ENCODE assay signal across 8 mouse cellular contexts in the genomic region with DNA sequence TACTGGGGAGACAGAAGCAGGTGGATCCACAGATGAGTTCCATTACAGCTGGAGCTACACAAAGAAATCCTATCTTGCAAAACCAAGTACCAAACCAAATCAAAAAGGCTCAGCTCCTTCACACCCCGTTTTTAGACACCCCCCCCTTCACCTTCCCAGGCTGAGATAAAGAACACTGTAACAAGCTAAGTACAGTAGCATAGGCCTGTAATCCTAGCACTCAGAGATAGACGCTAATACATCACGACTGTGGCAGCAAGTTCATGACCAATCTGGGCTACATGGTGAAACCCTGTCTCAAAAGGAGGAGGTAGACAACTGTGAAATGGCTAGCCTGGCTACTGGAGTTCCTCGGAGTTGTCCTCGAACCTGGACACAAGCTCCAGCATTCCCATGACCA. TPM values are rescaled to one million over a fixed set of nuclear protein-coding genes. Genes with fewer than 3 reads are reported as not detected.
DNase-seq lines count a peak whose midpoint lies in the region; ATAC-seq and TF ChIP-seq lines count a peak whose summit lies in the region.

No protein-coding gene starts in this region.

- peak overlapping the region; percentile 95 for H3K27ac ChIP-seq in layer of hippocampus, adult 2 months
- H3K27ac ChIP-seq in embryonic facial prominence, embryonic 10.5 days (replicated peaks), result peak overlapping the region; percentile 97
- H3K27ac ChIP-seq in intestine, embryonic 14.5 days (ENCODE audit: low read depth), result peak overlapping the region; percentile 88; the same call in 1 of the 2 replicates
- H3K27ac ChIP-seq in midbrain, postnatal 0 days (ENCODE audit: low read depth, low read length), result peak overlapping the region; percentile 90

- H3K4me3 ChIP-seq in layer of hippocampus, adult 2 months, result peak overlapping the region; percentile 99
- H3K4me3 ChIP-seq in embryonic facial prominence, embryonic 10.5 days, result peak overlapping the region; percentile 96
- peak overlapping the region; percentile 76 for H3K4me3 ChIP-seq in intestine, embryonic 14.5 days (ENCODE audit: low read depth, low read length)
- peak overlapping the region; percentile 77 for H3K4me3 ChIP-seq in midbrain, postnatal 0 days (ENCODE audit: low read depth, low read length)

- H3K9me3 ChIP-seq in embryonic facial prominence, embryonic 10.5 days, result no peaks in the 10 kb centered on the region
- no peaks in the 10 kb centered on the region for H3K9me3 ChIP-seq in intestine, embryonic 14.5 days (ENCODE audit: control insufficient read depth, low read length)
- H3K9me3 ChIP-seq in midbrain, postnatal 0 days (ENCODE audit: low read length), result no peaks in the 10 kb centered on the region

- peaks cover 20% of the 10 kb centered on the region for H3K4me1 ChIP-seq in embryonic facial prominence, embryonic 10.5 days
- H3K4me1 ChIP-seq in intestine, embryonic 14.5 days (replicated peaks; ENCODE audit: control insufficient read depth, insufficient read depth, low read length), result peaks cover 18% of the 10 kb centered on the region
- peaks cover 9% of the 10 kb centered on the region; the same call in 1 of the 2 replicates for H3K4me1 ChIP-seq in midbrain, postnatal 0 days (ENCODE audit: insufficient read depth, low read length)

- ATAC-seq in intestine, embryonic 14.5 days (replicated peaks; ENCODE audit: low FRiP score, low TSS enrichment, low read depth), result no peak
- no peak for ATAC-seq in midbrain, postnatal 0 days (ENCODE audit: low FRiP score)

- H3K4me2 ChIP-seq in intestine, embryonic 14.5 days (ENCODE audit: low read length), result peak overlapping the region; percentile 92
- peak overlapping the region; percentile 69 for H3K4me2 ChIP-seq in midbrain, postnatal 0 days (ENCODE audit: low read depth, low read length, poor library complexity, severe bottlenecking)

- TF ChIP-seq CTCF in layer of hippocampus, adult 2 months (conservative IDR thresholded peaks at IDR 0.05), result no peak
- TF ChIP-seq CTCF in midbrain, postnatal 0 days (IDR thresholded peaks at IDR 0.05), result no peak

- no peak for DNase-seq in layer of hippocampus, adult 2 months (ENCODE audit: low spot score in 2 of 2)
- DNase-seq in layer of hippocampus, adult 9-10 months (ENCODE audit: low spot score), result no peak
- DNase-seq in embryonic facial prominence, embryonic 10.5 days (ENCODE audit: low spot score), result no peak
- no peak for DNase-seq in intestine, embryonic 14.5 days (ENCODE audit: low spot score)
- DNase-seq in midbrain, postnatal 0 days (ENCODE audit: low spot score), result no peak
- DNase-seq in adrenal gland, postnatal 25 days, result no peak
- DNase-seq in adrenal gland, postnatal 4 days (ENCODE audit: low spot score in 2 of 2), result no peak
- no peak for DNase-seq in gastrocnemius, postnatal 4 days (ENCODE audit: low spot score in 2 of 2)

- peak overlapping the region; percentile 96 for H3K9ac ChIP-seq in intestine, embryonic 14.5 days (ENCODE audit: low read length)
- peak overlapping the region; percentile 92 for H3K9ac ChIP-seq in midbrain, postnatal 0 days (replicated peaks; ENCODE audit: low read length, poor library complexity, severe bottlenecking)

- H3K27me3 ChIP-seq in embryonic facial prominence, embryonic 10.5 days (replicated peaks; ENCODE audit: low read depth, poor library complexity, severe bottlenecking), result no peaks in the 10 kb centered on the region
- no peaks in the 10 kb centered on the region for H3K27me3 ChIP-seq in intestine, embryonic 14.5 days (replicated peaks; ENCODE audit: control insufficient read depth, insufficient read depth, low read length)
- H3K27me3 ChIP-seq in midbrain, postnatal 0 days (ENCODE audit: insufficient read depth, low read length), result no peaks in the 10 kb centered on the region

- 61% methylated on average over 5 of the region's 5 CpGs for WGBS in embryonic facial prominence, embryonic 10.5 days
- WGBS in intestine, embryonic 14.5 days, result 48% methylated on average over 5 of the region's 5 CpGs
- WGBS in midbrain, postnatal 0 days, result 60% methylated on average over 5 of the region's 5 CpGs

- peaks cover 63% of the 10 kb centered on the region for H3K36me3 ChIP-seq in embryonic facial prominence, embryonic 10.5 days (replicated peaks)
- peaks cover 40% of the 10 kb centered on the region for H3K36me3 ChIP-seq in intestine, embryonic 14.5 days (ENCODE audit: control insufficient read depth, insufficient read depth, low read length)
- H3K36me3 ChIP-seq in midbrain, postnatal 0 days (ENCODE audit: insufficient read depth, low read length), result peaks cover 41% of the 10 kb centered on the region

RNA-seq across cellular contexts. Expression of a gene that starts 1.5 kb away (rescaled TPM):
- 100 to 1,000 TPM; 238 to 257 TPM for total RNA-seq in layer of hippocampus, adult 2 months (2021)
- 523 and 540 TPM in 2 replicates for polyA plus RNA-seq in embryonic facial prominence, embryonic 10.5 days (2016; fragmentation: Nextera tagmentation; extraction: Ambion mirVana)
- polyA plus RNA-seq in intestine, embryonic 14.5 days (2014; fragmentation: Nextera tagmentation; extraction: Ambion mirVana), result 681 and 724 TPM in 2 replicates
- total RNA-seq in midbrain, postnatal 0 days (2014; rRNA removed), result 123 and 139 TPM in 2 replicates
- polyA plus RNA-seq in midbrain, postnatal 0 days (2015; fragmentation: Nextera tagmentation; extraction: Ambion mirVana), result 634 and 667 TPM in 2 replicates
- total RNA-seq in adrenal gland, postnatal 25 days (2021), result 437 and 448 TPM in 2 replicates
- 100 to 1,000 TPM; 367 to 390 TPM for total RNA-seq in adrenal gland, postnatal 4 days (2021)
- total RNA-seq in gastrocnemius, postnatal 4 days (2021), result 100 to 1,000 TPM; 464 to 480 TPM

RNA-seq across cellular contexts. Expression of a gene that starts 11.3 kb away (rescaled TPM):
- total RNA-seq in layer of hippocampus, adult 2 months (2021), result 10 to 100 TPM; 11.6 to 12.9 TPM
- polyA plus RNA-seq in embryonic facial prominence, embryonic 10.5 days (2016; fragmentation: Nextera tagmentation; extraction: Ambion mirVana), result 7.1 and 9.0 TPM in 2 replicates
- 8.5 and 9.1 TPM in 2 replicates for polyA plus RNA-seq in intestine, embryonic 14.5 days (2014; fragmentation: Nextera tagmentation; extraction: Ambion mirVana)
- 6.6 and 11.1 TPM in 2 replicates for total RNA-seq in midbrain, postnatal 0 days (2014; rRNA removed)
- 9.9 and 11.1 TPM in 2 replicates for polyA plus RNA-seq in midbrain, postnatal 0 days (2015; fragmentation: Nextera tagmentation; extraction: Ambion mirVana)
- 9.3 and 13.3 TPM in 2 replicates for total RNA-seq in adrenal gland, postnatal 25 days (2021)
- 10 to 100 TPM; 14.0 to 14.7 TPM for total RNA-seq in adrenal gland, postnatal 4 days (2021)
- total RNA-seq in gastrocnemius, postnatal 4 days (2021), result 1 to 10 TPM; 5.5 to 7.3 TPM

RNA-seq across cellular contexts. Expression of a gene that starts 14.0 kb away (rescaled TPM):
- 10 to 100 TPM; 11.3 to 12.2 TPM for total RNA-seq in layer of hippocampus, adult 2 months (2021)
- polyA plus RNA-seq in embryonic facial prominence, embryonic 10.5 days (2016; fragmentation: Nextera tagmentation; extraction: Ambion mirVana), result 17.8 and 19.5 TPM in 2 replicates
- polyA plus RNA-seq in intestine, embryonic 14.5 days (2014; fragmentation: Nextera tagmentation; extraction: Ambion mirVana), result 13.1 and 13.6 TPM in 2 replicates
- total RNA-seq in midbrain, postnatal 0 days (2014; rRNA removed), result 17.7 and 19.4 TPM in 2 replicates
- 12.8 and 13.3 TPM in 2 replicates for polyA plus RNA-seq in midbrain, postnatal 0 days (2015; fragmentation: Nextera tagmentation; extraction: Ambion mirVana)
- total RNA-seq in adrenal gland, postnatal 25 days (2021), result 11.1 and 12.9 TPM in 2 replicates
- total RNA-seq in adrenal gland, postnatal 4 days (2021), result 10 to 100 TPM; 16.2 to 16.8 TPM
- total RNA-seq in gastrocnemius, postnatal 4 days (2021), result 10 to 100 TPM; 11.3 to 11.9 TPM

RNA-seq across cellular contexts. Expression of a gene that starts 23.4 kb away (rescaled TPM):
- 10 to 100 TPM; 24.8 to 24.9 TPM for total RNA-seq in layer of hippocampus, adult 2 months (2021)
- 87.0 and 91.9 TPM in 2 replicates for polyA plus RNA-seq in embryonic facial prominence, embryonic 10.5 days (2016; fragmentation: Nextera tagmentation; extraction: Ambion mirVana)
- 29.6 and 32.0 TPM in 2 replicates for polyA plus RNA-seq in intestine, embryonic 14.5 days (2014; fragmentation: Nextera tagmentation; extraction: Ambion mirVana)
- total RNA-seq in midbrain, postnatal 0 days (2014; rRNA removed), result 44.4 and 47.3 TPM in 2 replicates
- polyA plus RNA-seq in midbrain, postnatal 0 days (2015; fragmentation: Nextera tagmentation; extraction: Ambion mirVana), result 40.1 and 40.7 TPM in 2 replicates
- total RNA-seq in adrenal gland, postnatal 25 days (2021), result 22.9 and 23.2 TPM in 2 replicates
- 10 to 100 TPM; 28.0 to 29.0 TPM for total RNA-seq in adrenal gland, postnatal 4 days (2021)
- total RNA-seq in gastrocnemius, postnatal 4 days (2021), result 10 to 100 TPM; 17.1 to 20.1 TPM

RNA-seq across cellular contexts. Expression of a gene that starts 23.5 kb away (rescaled TPM):
- total RNA-seq in layer of hippocampus, adult 2 months (2021), result 10 to 100 TPM; 21.8 to 24.9 TPM
- 17.6 and 18.9 TPM in 2 replicates for polyA plus RNA-seq in embryonic facial prominence, embryonic 10.5 days (2016; fragmentation: Nextera tagmentation; extraction: Ambion mirVana)
- polyA plus RNA-seq in intestine, embryonic 14.5 days (2014; fragmentation: Nextera tagmentation; extraction: Ambion mirVana), result 12.6 and 13.1 TPM in 2 replicates
- total RNA-seq in midbrain, postnatal 0 days (2014; rRNA removed), result 27.9 and 28.5 TPM in 2 replicates
- 20.3 and 20.6 TPM in 2 replicates for polyA plus RNA-seq in midbrain, postnatal 0 days (2015; fragmentation: Nextera tagmentation; extraction: Ambion mirVana)
- total RNA-seq in adrenal gland, postnatal 25 days (2021), result 35.1 and 38.5 TPM in 2 replicates
- total RNA-seq in adrenal gland, postnatal 4 days (2021), result 10 to 100 TPM; 29.2 to 32.0 TPM
- 10 to 100 TPM; 13.2 to 16.6 TPM for total RNA-seq in gastrocnemius, postnatal 4 days (2021)
